Mouse (Mus musculus) limb, embryonic 15.5 days (tissue): ENCODE results near the gene Meox1. TPM values are rescaled to one million over a fixed set of nuclear protein-coding genes. Genes with fewer than 3 reads are reported as not detected.

ENCODE experiments used
- ATAC-seq: fragments of 200-750 bp; cut with Nextera tagmentation; 2 replicates; pipeline ENCODE4 v1.8.0; 2017; ENCODE audit warnings: low read depth, moderate TSS enrichment; ENCODE audit not compliant: insufficient number of reproducible peaks, low FRiP score, low TSS enrichment
- H3K27ac ChIP-seq: fragments of 300-500 bp; sonication (generic); 2 replicates; pipeline ENCODE4 v1.5.1; 2015; ENCODE audit warnings: moderate library complexity, mild to moderate bottlenecking, inconsistent platforms
- H3K27me3 ChIP-seq: fragments of 300-500 bp; sonication (generic); 2 replicates; pipeline ENCODE4 v1.6.1; 2015; ENCODE audit warnings: inconsistent platforms
- H3K36me3 ChIP-seq: fragments of 300-500 bp; sonication (generic); 2 replicates; pipeline ENCODE4 v1.6.1; 2015; ENCODE audit warnings: inconsistent platforms
- H3K4me1 ChIP-seq: fragments of 300-500 bp; sonication (generic); 2 replicates; pipeline ENCODE4 v1.6.1; 2015; ENCODE audit warnings: inconsistent platforms
- H3K4me2 ChIP-seq: fragments of 300-500 bp; sonication (generic); 2 replicates; pipeline ENCODE4 v1.6.1; 2015; ENCODE audit warnings: mild to moderate bottlenecking, inconsistent platforms
- H3K4me3 ChIP-seq: fragments of 300-500 bp; sonication (generic); 2 replicates; pipeline ENCODE4 v1.5.1; 2015; ENCODE audit warnings: mild to moderate bottlenecking, inconsistent platforms
- H3K9ac ChIP-seq: fragments of 300-500 bp; sonication (generic); 2 replicates; pipeline ENCODE4 v1.6.1; 2015; ENCODE audit warnings: inconsistent platforms
- H3K9me3 ChIP-seq: fragments of 300-500 bp; sonication (generic); 2 replicates; pipeline ENCODE4 v1.6.1; 2016; ENCODE audit warnings: inconsistent platforms
- WGBS: fragments of 180-500 bp; shearing (Covaris S2); methylation state at CpG from one replicate; pipeline ENCODE4 v1.1.7; 2015; 5-methylcytosine and 5-hydroxymethylcytosine counted together
- polyA plus RNA-seq: library from polyadenylated mRNA; unstranded; fragments of >200 nt; fragmentation: Nextera tagmentation; extraction: Ambion mirVana; gene quantifications from 2 replicates; pipeline ENCODE4 v1.2.1, GENCODE M21; 2015

Gene Meox1
- polyA plus RNA-seq, 1 experiment from 2014 or later, result 15.8 TPM

- no peak overlapping the region for H3K9ac ChIP-seq
- no peak overlapping the region for H3K4me3 ChIP-seq
- no peak overlapping the region for H3K4me2 ChIP-seq
- H3K9me3 ChIP-seq, result no peaks in the 10 kb centered on the region
- ATAC-seq, result no peak
- peaks cover 16% of the 10 kb centered on the region; the same call in 1 of the 2 replicates for H3K27me3 ChIP-seq
- no peaks in the 10 kb centered on the region for H3K36me3 ChIP-seq
- H3K4me1 ChIP-seq, result peaks cover 41% of the 10 kb centered on the region
- 34% methylated on average over 12 of the region's 13 CpGs for WGBS
- peak overlapping the region; percentile 22; the same call in 1 of the 2 replicates for H3K27ac ChIP-seq
Observed at GRCm38 (mm10) chr11:101896546-101897361, 2.6 kb upstream of the Meox1 start.

- H3K9ac ChIP-seq, result peak overlapping the region; percentile 29; the same call in 1 of the 2 replicates
- H3K9me3 ChIP-seq, result no peaks in the 10 kb centered on the region
- H3K27ac ChIP-seq, result peak overlapping the region; percentile 66
- peak overlapping the region; percentile 42 for H3K4me2 ChIP-seq
- no peaks in the 10 kb centered on the region for H3K36me3 ChIP-seq
- peak overlapping the region; percentile 23 for H3K4me3 ChIP-seq
- peaks cover 59% of the 10 kb centered on the region for H3K4me1 ChIP-seq
- peak; percentile 3; the same call in 1 of the 2 replicates for ATAC-seq
- WGBS, result 23% methylated on average over 15 of the region's 15 CpGs
- H3K27me3 ChIP-seq, result peaks cover 16% of the 10 kb centered on the region; the same call in 1 of the 2 replicates
Observed at GRCm38 (mm10) chr11:101893560-101893959, 614 bp downstream of the Meox1 start.

GRCm38 (mm10) chr11:101891451-101891850, 2.7 kb downstream of the Meox1 start:
- WGBS, result 6% methylated on average over 11 of the region's 11 CpGs
- H3K4me3 ChIP-seq, result peak overlapping the region; percentile 4; the same call in 1 of the 2 replicates
- peak overlapping the region; percentile 31 for H3K4me2 ChIP-seq
- ATAC-seq, result no peak
- peaks cover 24% of the 10 kb centered on the region; the same call in 1 of the 2 replicates for H3K27me3 ChIP-seq
- H3K9ac ChIP-seq, result no peak overlapping the region
- no peaks in the 10 kb centered on the region for H3K36me3 ChIP-seq
- peaks cover 53% of the 10 kb centered on the region for H3K4me1 ChIP-seq
- H3K27ac ChIP-seq, result 0 out of 2 replicates have a peak overlapping the region, but pooled peaks have one; percentile 19
- H3K9me3 ChIP-seq, result no peaks in the 10 kb centered on the region

- H3K36me3 ChIP-seq, result no peaks in the 10 kb centered on the region
- WGBS, result 3% methylated on average over 13 of the region's 13 CpGs
- peak overlapping the region; percentile 29 for H3K4me2 ChIP-seq
- no peak overlapping the region for H3K4me3 ChIP-seq
- H3K9ac ChIP-seq, result no peak overlapping the region
- no peak overlapping the region for H3K27ac ChIP-seq
- H3K27me3 ChIP-seq, result peaks cover 24% of the 10 kb centered on the region; the same call in 1 of the 2 replicates
- H3K9me3 ChIP-seq, result no peaks in the 10 kb centered on the region
- ATAC-seq, result no peak
- peaks cover 57% of the 10 kb centered on the region for H3K4me1 ChIP-seq
Observed at GRCm38 (mm10) chr11:101889781-101890180, 4.4 kb downstream of the Meox1 start.

GRCm38 (mm10) chr11:101888820-101889219, 5.4 kb downstream of the Meox1 start:
- H3K36me3 ChIP-seq, result no peaks in the 10 kb centered on the region
- 36% methylated on average over 6 of the region's 6 CpGs for WGBS
- no peak overlapping the region for H3K4me3 ChIP-seq
- no peak overlapping the region for H3K4me2 ChIP-seq
- ATAC-seq, result no peak
- H3K9me3 ChIP-seq, result no peaks in the 10 kb centered on the region
- peaks cover 54% of the 10 kb centered on the region for H3K4me1 ChIP-seq
- H3K27ac ChIP-seq, result peak overlapping the region; percentile 17; the same call in 1 of the 2 replicates
- peaks cover 25% of the 10 kb centered on the region; the same call in 1 of the 2 replicates for H3K27me3 ChIP-seq
- no peak overlapping the region for H3K9ac ChIP-seq

- WGBS, result 80% methylated on average over 12 of the region's 12 CpGs
- no peak overlapping the region for H3K4me2 ChIP-seq
- H3K4me1 ChIP-seq, result peaks cover 66% of the 10 kb centered on the region
- ATAC-seq, result no peak
- H3K36me3 ChIP-seq, result no peaks in the 10 kb centered on the region
- no peak overlapping the region for H3K27ac ChIP-seq
- no peak overlapping the region for H3K4me3 ChIP-seq
- peaks cover 12% of the 10 kb centered on the region; the same call in 1 of the 2 replicates for H3K27me3 ChIP-seq
- no peaks in the 10 kb centered on the region for H3K9me3 ChIP-seq
- H3K9ac ChIP-seq, result no peak overlapping the region
Observed at GRCm38 (mm10) chr11:101886436-101886835, 7.7 kb downstream of the Meox1 start.

GRCm38 (mm10) chr11:101885881-101886319, 8.3 kb downstream of the Meox1 start:
- 56% methylated on average over 6 of the region's 6 CpGs for WGBS
- peaks cover 68% of the 10 kb centered on the region for H3K4me1 ChIP-seq
- no peak overlapping the region for H3K4me2 ChIP-seq
- no peak overlapping the region for H3K27ac ChIP-seq
- no peaks in the 10 kb centered on the region for H3K9me3 ChIP-seq
- H3K4me3 ChIP-seq, result no peak overlapping the region
- peaks cover 12% of the 10 kb centered on the region; the same call in 1 of the 2 replicates for H3K27me3 ChIP-seq
- H3K36me3 ChIP-seq, result no peaks in the 10 kb centered on the region
- ATAC-seq, result no peak
- no peak overlapping the region for H3K9ac ChIP-seq

- H3K4me1 ChIP-seq, result peaks cover 74% of the 10 kb centered on the region
- no peak overlapping the region for H3K9ac ChIP-seq
- peaks cover 12% of the 10 kb centered on the region; the same call in 1 of the 2 replicates for H3K27me3 ChIP-seq
- H3K9me3 ChIP-seq, result no peaks in the 10 kb centered on the region
- ATAC-seq, result no peak
- no peak overlapping the region for H3K4me3 ChIP-seq
- H3K4me2 ChIP-seq, result no peak overlapping the region
- H3K27ac ChIP-seq, result peak overlapping the region; percentile 63
- 47% methylated on average over 6 of the region's 6 CpGs for WGBS
- no peaks in the 10 kb centered on the region for H3K36me3 ChIP-seq
Observed at GRCm38 (mm10) chr11:101885232-101885631, 8.9 kb downstream of the Meox1 start.

GRCm38 (mm10) chr11:101883911-101884310, 10.3 kb downstream of the Meox1 start:
- 61% methylated on average over 2 of the region's 2 CpGs for WGBS
- ATAC-seq, result no peak
- peaks cover 12% of the 10 kb centered on the region; the same call in 1 of the 2 replicates for H3K27me3 ChIP-seq
- H3K9me3 ChIP-seq, result no peaks in the 10 kb centered on the region
- no peaks in the 10 kb centered on the region for H3K36me3 ChIP-seq
- no peak overlapping the region for H3K4me2 ChIP-seq
- peak overlapping the region; percentile 17; the same call in 1 of the 2 replicates for H3K27ac ChIP-seq
- H3K9ac ChIP-seq, result no peak overlapping the region
- peaks cover 74% of the 10 kb centered on the region for H3K4me1 ChIP-seq
- no peak overlapping the region for H3K4me3 ChIP-seq

GRCm38 (mm10) chr11:101882500-101883290, 11.5 kb downstream of the Meox1 start:
- Histone ChIP-seq H3K27me3 (peaks cover 12% of the 10 kb centered on the region; the same call in 1 of the 2 replicates), H3K4me3 (no peak overlapping the region), H3K9me3 (no peaks in the 10 kb centered on the region), H3K27ac (peak overlapping the region; percentile 60), H3K9ac (no peak overlapping the region), H3K36me3 (no peaks in the 10 kb centered on the region), H3K4me2 (no peak overlapping the region), H3K4me1 (peaks cover 82% of the 10 kb centered on the region)
- 71% methylated on average over 11 of the region's 11 CpGs for WGBS
- no peak for ATAC-seq

GRCm38 (mm10) chr11:101881604-101882071, 12.5 kb downstream of the Meox1 start:
- peaks cover 6% of the 10 kb centered on the region; the same call in 1 of the 2 replicates for H3K27me3 ChIP-seq
- peaks cover 79% of the 10 kb centered on the region for H3K4me1 ChIP-seq
- no peaks in the 10 kb centered on the region for H3K9me3 ChIP-seq
- peak overlapping the region; percentile 46 for H3K4me2 ChIP-seq
- ATAC-seq, result peak; percentile 70
- no peak overlapping the region for H3K9ac ChIP-seq
- H3K4me3 ChIP-seq, result peak overlapping the region; percentile 21
- H3K36me3 ChIP-seq, result no peaks in the 10 kb centered on the region
- 7% methylated on average over 24 of the region's 24 CpGs for WGBS
- peak overlapping the region; percentile 60 for H3K27ac ChIP-seq
